Mouse (Mus musculus) gastrocnemius, adult 8-10 months (tissue): ENCODE data around the gene Aicda. TPM values are rescaled to one million over a fixed set of nuclear protein-coding genes. Genes with fewer than 3 reads are reported as not detected.
"Not testable (repeated sequence)": the region's sequence is repeated elsewhere in the genome, so short reads cannot be mapped to it uniquely, and the experiment has no call there.

Experiments
- DNase-seq, 2 experiments: peaks; one replicate each; pipeline ENCODE4 v3.0.0; 2022; ENCODE audit warnings: low spot score in 2 of 2
- total RNA-seq, 4 experiments: library from RNA; stranded (reverse); gene quantifications; 2 replicates each; pipeline ENCODE4 v1.2.4; 2022

Aicda gene
- total RNA-seq, 4 experiments from 2014 or later, result not detected

DNA sequence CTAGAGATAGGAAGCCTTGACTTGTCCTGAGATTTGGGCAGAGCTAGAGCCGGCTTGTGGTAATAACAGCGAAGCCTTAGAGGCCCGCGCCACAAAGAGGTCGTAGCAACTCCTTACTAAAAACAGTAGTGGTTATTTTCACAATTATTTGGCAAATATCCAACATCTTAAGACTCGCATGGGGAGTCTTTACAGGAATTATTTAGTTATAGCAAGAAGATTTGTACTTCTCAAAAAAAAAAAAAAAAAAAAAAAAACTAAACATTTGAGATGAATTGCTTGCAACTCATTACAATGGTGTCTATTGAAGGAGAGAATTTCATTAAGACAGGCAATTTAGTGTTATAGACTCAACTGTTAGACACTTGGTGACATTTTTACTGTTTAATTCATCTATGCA lies 501 bp downstream of the Aicda start:
- no peak for DNase-seq

DNA sequence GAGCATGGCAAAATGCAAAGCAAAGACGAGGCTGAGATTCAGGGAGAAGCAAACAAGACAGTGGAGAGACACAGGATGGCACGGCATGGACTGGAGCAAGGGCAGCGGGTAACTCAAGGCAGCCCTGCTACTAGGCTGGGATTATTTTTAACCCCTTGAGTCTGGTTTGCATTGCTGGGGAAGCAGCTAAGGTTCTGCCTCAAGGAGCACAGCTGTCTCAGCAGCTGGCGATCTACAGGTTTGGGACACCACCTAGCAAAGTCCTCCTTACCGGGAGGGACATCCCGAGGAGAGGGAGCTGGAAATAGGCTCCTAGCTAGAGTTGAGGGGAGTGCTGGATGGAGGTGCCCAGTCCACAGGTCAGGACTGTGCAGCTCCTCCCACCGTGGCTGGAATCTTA lies 1.7 kb downstream of the Aicda start:
- no peak for DNase-seq

DNA sequence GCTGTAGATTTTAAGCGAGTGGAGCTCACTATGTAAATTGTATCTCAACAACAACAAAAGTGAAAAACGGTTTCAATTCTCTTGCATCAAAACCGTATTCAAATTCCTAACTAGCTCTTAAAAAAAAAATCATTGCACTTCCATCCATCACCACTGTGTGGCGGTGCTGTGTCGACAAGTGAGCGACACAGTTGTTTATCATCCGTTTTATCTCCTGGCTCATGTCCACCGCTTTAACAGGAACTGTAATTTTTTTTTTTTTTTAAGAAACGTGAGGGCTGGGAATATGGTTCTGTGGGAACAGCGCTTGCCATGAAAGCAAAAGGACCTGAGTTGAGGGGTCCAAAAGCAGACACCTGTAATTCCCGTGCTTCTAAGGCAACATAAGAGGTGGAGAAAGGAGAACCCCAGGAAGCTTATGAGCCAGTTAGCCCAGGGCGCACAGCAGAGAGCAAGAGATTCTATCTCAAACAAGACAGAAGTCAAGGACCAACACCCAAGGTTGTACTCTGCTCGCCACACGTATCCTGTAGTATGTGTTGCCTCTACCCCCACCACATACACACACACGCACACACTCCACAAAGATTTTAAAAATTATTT lies 3.5 kb downstream of the Aicda start:
- DNase-seq, result no peak

DNA sequence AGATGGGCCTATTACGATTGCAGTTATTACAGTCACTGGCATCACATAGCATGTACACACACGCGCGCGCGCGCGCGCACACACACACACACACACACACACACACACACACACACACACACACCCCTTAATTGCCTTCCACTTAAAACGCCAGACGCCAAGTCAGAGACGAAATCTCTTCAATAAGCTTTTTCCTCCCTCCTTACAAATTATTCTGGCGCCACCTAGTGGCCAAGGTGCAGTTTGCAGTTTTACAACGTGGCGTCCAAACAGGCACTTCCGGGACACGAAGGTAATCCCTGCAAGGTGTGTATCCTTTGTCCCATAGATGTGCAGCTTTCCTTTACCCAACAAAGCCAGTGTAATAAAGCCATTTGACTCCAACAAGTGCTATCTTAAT lies 6.8 kb downstream of the Aicda start:
- DNase-seq, result peak; percentile 15 to 28

DNA sequence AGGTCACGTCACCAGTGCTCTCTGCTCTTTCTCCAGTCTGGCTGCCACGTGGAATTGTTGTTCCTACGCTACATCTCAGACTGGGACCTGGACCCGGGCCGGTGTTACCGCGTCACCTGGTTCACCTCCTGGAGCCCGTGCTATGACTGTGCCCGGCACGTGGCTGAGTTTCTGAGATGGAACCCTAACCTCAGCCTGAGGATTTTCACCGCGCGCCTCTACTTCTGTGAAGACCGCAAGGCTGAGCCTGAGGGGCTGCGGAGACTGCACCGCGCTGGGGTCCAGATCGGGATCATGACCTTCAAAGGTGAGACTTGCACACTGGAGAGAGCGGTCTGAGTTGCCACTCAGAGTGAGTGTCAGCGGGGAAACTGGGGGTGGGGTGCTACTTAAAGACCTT lies 7.4 kb downstream of the Aicda start:
- DNase-seq, result no peak

DNA sequence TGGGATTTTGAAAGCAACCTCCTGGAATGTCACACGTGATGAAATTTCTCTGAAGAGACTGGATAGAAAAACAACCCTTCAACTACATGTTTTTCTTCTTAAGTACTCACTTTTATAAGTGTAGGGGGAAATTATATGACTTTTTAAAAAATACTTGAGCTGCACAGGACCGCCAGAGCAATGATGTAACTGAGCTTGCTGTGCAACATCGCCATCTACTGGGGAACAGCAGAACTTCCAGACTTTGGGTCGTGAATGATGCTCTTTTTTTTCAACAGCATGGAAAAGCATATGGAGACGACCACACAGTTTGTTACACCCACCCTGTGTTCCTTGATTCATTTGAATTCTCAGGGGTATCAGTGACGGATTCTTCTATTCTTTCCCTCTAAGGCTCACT lies 8.9 kb downstream of the Aicda start:
- DNase-seq, result no peak

DNA sequence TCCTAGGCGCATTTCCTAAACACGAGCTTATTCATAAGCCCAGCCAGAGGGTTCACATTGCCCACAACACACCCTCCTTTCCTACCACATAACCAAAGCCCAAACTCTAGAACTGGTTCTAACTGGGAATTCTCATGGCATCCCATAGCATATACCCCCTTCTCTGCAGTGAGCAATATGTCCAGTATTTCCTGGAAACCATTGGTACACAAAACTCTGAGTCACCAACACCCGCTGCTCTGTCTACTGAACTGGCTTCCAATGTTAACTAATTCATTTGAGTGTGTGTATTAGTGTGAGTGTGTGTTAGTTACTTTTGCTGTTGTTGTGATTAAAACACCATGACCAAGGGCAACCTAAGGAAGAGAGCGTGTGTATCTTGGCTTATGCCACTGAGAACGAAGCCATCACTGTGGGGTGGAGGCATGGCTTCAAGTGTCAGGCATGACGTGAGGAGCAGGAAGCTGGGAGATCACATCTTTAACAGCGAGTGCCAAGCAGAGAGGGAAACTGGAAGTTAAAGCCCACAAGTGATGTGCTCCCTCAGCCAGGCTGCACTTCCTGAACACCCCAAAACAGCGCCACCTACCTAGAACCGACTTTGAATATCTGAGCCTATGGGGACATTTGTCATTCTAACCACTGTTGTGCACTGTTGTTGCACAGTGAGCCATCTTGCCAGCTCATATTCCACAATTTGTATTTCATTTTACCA lies 11.6 kb downstream of the Aicda start:
- DNase-seq, result no peak

DNA sequence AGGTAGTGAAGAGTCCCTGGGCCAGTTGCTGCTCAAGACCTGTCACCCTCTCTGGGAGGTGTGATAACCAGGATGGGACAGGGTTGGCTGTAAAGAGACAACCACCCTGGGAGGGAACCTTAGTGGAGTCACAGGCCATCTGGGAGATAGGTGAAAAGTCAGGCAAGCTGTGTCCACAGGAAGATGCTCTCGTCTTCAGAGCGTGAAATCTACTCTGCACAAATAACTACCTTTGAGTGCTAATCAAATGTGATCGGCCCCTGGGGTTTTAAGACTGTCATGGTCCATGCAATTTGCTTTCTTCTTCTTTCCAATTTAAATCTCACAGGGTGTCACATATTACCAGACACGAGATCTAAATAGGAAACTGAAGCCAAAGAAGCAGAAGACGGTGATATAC lies 15.5 kb downstream of the Aicda start:
- DNase-seq, result no peak

DNA sequence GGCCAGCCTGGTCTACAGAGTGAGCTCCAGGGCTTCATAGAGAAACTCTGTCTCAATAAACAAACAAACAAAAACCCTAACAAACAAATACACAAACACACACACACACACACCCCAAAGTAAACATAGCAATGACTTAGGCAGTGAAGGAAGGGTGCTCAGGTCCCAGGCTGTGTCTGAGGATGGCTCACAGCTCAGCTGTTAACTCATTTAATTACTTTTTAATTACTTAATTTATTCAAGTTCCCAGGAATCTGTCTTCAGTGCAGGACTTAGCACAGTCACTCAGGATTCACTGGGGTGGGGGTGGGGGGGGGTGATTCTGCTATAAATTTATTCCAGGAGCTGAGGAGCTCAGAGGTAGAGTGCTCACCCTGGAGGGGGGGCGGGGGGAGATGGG lies 16.2 kb downstream of the Aicda start:
- DNase-seq, result no peak

DNA sequence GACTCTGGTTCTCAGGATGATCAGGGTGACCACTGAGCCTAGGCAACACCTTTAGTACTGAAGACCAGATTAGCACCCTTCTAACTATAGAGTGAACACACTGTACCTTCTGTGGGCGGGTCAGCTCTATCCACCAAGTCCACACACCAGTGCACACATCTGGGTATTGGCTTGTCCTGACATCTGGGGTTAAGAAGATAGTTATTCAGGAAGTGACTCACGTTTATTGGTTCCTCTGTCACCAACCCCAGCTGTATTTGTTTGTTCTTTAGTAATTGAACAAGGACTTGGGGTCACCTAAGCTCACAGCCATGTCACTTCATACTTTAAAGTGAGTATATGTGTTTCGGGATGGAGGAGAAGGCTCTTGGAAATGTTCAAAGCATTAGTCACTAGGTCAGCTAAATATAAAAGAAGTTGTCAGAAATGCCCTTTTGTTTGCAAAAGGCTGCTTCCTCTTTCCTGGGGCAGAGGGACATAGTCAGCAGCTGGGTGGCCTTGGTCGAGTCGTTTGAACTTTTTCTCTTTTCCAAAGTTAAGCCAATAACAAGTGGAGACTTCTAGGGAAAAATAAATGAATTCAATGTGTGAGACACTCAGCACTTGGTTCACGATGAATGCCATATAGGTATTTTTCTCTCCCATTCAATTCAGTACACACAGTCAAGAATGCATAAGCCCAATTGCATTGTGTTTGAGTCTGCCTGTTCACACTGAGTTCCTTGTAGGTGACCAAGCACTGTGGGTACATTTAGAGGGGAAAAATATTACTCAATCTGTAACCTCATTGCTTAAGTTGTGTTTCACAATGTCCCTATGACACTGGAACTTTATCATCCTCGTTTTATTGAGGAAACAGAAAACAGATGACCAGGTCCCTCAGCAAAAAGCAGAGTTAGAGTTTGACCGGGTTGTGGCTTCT lies 17.4 kb downstream of the Aicda start:
- DNase-seq, result no peak

DNA sequence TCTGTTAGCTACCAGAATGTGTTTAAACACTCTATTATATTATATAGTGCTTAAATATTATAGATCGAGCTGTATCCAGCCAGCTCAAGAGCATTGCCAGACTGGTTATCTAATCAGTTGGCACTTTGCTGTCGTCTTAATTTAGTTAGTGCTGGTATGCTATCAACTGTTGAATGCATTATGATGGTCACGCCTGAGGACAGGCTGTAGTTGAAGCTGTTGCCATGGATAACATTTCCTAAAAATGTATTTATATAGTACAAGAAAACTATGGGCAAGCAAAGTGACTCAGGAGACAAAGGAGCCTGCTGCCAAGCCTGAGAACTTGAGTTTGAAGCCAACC lies 18.0 kb downstream of the Aicda start:
- DNase-seq, result no peak

DNA sequence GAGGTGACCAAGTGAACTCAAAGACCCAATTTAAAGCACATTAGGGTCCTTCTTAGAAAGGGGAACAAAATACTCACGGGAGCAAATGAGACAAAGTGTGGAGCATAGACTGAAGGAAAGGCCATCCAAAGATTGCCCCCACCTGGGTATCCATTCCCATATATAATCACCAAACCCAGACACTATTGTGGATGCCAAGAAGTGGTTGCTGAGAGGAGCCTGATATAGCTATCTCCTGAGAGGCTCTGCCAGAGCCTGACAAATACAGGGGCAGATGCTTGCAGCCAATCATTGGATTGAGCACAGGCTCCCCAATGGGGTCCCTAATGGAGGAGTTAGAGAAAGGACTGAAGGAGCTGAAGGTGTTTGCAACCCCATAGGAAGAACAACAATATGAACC lies 21.4 kb downstream of the Aicda start:
- DNase-seq, result not testable (repeated sequence)

DNA sequence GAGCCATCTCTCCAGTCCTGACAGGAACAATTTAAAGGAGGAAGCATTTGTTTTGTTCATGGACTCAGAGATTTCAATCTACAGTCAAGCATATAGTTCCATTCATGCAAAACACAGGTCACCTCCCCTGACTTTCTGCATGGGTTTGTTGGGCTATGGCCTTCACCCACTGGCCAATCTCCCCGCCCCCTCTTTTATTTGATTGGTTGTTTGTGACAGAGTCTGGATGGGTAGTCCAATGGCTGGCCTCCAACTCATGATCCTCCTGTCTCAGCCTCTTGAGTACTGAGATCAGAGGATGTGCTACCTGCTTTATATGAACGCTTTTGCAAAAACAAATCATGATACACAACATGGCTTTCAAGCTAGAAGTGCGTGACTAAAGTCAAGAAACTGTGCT lies 23.4 kb downstream of the Aicda start:
- DNase-seq, result no peak

DNA sequence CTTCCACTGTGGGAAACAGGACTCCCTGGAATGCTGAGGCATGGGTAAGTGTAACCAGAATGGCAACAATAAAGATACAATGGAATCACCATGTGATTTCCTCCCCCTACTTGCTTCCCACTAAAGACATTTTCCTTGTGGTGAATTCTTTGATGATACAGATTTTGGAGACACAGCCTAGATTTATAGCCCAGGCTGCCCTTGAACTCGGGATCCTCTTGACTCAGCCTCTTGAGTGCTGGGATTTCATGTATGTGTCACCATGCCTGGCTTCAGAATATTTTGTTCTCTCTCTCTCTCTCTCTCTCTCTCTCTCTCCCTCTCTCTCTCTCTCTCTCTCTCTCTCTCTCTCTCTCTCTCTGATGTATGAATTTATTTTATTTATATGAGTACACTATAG lies 25.5 kb downstream of the Aicda start:
- DNase-seq, result no peak

DNA sequence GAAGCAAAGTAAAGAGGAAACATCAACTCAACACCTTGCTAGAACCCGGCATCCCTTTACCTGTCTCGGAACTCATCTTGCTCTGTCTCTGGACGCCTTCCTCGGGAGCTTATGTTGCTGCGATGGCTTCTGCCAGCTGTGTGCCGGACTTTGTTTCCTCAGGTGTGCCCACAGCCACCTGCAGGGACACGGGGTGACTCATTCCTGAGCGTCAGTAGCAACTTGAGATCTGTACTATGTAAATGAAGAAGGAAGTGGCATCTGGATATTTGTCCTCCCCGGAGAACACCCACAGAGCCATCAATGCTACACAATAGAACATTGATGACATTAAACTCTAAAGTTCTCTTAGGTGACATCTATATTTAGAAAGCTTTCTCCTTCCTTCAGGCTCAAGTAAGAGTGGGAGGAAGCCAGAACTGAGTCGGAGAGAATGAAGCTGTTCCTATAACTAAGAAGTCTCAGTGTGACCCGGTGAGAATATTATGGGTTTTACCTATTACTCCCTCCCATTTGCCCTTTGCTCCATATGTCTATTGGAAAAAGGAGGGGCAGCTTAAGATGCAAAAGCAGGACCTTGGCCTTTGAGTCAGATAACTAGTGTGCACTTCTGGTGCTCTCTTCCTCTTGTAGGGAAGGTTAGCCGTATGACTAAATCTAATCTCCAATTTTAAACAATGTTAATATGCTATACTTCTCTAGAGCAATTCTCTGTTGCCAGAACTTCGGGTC lies 37.6 kb downstream of the Aicda start:
- DNase-seq, result no peak

DNA sequence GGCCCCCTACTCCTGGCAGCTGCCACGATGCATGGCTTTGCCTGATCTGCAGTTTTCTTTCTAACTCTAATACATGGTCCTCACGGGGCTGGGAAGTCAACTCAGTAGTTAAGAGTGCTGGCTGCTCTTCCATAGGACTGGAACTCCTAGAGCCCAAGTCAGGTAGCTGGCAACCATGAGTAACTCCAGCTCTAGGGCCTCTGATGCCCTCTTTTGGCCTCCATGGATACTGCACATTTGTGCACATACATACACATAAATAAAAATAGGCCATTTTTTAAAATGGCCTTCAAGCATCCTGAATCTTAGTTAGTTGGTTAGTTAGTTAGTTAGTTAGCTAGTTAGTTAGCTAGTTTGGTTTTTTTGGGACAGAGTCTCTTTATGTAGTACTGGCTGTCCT lies 39.3 kb downstream of the Aicda start:
- DNase-seq, result no peak

DNA sequence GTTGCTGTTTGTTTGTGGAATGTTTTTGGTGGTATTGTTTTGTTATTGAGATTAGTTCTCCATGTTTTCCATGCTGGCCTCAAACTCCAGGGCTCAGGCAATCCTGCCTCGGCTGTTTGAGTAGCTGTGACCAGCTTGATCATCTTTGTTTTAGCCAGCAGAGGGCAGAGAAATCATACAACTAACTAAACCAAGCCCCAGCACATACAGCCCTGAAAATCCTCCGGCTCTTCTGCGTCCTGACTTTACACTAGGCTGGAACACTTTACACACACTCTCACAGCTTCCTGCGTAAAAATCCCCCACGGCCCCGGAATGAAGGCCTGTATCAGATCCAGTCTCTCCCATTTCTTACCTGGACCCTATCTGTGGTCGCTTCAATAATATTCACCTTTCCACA lies 42.0 kb downstream of the Aicda start:
- DNase-seq, result no peak

DNA sequence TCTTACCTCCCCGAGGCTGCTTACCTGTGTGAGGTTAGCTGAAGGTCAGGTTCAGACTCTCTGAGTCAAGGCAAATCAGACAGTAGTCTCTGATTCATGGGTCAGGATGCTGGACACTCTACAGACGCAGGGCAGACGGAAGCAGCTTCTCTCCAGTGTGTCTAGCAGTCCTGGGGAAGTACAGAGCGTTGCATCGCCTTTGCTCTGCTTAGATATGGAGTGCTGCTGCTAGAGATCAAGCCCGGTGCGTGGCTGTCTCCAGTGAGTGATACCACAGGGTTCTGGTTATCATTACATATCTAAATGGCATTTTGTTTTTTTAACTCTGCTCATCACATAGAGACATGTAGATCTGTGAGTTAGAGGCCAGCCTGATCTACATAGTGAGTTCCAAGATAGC lies 43.0 kb downstream of the Aicda start:
- no peak for DNase-seq

DNA sequence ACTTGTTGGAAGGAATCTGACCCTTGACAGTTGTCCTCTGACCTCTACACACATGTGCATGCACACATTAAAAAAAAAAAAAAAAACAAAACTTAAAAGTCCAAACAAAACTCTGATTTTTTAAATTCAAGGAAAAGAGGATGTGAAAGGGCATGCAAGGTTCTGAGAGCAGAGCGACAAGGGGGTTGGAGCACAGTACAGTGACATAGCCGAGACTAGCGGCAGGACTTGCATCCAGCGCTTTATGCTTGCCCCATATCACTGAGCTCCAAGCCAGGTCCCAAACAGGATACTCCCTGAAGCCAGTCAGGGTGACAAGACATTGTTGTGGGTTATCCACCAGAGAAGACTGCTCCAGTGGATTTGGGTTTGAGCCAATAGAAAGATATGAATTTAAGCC lies 44.4 kb downstream of the Aicda start:
- no peak for DNase-seq

DNA sequence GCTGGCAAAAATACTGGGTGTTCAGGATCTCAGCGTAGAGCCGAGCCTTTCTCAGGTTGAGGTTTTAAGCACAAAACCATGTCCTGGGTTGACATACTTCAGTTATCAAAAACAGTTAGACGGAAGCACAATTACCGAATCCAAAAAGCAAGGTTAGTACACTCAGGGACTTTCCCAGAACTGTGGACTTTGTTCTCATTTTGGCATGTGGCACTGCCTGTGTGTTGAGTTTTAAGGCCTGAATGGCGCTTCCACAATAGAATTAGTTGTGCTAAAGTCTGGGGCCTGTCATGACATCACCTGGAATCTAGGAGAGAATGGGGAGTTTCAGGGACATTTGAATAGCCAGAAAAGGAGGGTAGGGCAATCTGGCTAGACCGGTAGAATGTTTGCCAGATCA lies 44.8 kb downstream of the Aicda start:
- DNase-seq, result no peak

DNA sequence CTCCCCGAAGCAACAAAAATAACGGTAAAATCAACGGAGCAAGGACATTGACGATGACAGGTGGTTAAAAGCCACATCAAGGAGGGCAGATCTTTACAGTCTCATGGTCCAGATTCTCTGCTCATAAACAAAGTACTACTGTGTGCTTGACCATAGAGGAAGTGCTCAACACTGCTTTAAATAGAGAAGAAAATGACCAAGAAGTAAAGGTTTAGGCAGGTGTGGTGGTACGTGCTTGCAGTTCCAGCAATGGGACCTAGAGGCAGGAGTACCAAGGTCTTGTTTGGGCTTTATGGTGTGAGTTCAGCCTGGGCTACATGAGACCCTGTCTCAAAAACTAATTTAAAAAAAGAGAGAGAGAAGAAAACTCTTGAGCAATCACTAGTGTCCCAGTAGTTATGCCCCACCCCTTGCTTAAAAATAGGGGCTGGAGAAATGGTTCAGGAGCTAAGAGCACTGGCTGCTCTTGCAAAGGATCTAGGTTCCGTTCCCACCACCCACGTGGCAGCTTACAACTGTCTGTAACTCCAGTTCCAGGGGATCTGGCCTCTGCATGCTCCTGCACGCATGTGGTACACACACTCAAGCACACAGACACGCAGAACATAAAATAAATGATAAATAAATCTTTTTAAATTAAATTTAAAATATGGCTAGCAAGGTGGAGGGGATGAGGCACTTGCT lies 45.6 kb downstream of the Aicda start:
- no peak for DNase-seq
